Mouse (Mus musculus) forelimb bud, embryonic 11.5 days (tissue): ENCODE data around the gene Prg3.

Source experiments
- DNase-seq: peaks from one replicate; pipeline ENCODE4 v3.0.0-alpha.2; 2012; ENCODE audit warnings: low read depth, low spot score

Gene Prg3

DNA sequence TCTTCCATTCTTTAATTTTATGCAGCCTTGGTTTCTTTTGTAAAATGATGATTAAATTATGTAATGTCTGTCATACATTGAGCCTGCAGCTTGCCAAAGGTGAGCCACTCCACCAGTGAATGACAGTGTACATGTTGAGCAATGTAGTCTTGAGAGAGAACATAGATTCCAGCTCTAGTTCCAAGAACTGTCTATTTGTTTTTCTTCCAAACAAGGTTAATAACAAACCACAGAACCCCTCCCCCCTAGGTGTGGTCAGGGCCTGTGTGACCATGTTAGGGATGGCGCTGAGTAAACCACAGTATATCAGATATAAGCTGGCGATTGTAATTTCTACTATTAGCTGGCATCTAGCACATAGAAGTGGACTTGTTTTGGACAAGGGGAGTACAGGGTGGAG is 8.4 kb downstream of the Prg3 start:
- DNase-seq, result no peak

GRCm38 (mm10) chr2:84999486-85000181 is 11.6 kb downstream of the Prg3 start:
- DNase-seq, result no peak

DNA sequence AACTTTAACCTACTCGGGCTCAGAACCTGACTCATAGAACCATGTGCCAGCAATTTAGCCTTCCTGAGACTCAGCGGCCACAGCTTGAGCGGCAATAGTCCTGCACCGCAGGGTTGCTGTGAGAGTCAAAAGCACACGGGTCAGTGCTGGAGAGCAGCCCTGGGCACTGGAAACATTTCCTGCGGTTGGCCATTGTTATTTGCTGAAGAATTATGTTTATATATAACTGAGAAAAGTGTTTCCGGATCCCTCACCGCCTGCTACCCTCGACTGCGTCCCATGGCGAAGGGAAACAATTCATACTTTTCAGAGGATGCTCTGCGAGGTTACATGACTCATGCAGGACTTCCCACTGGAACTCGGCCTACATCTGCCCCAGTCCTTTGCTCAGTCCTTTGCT is 13.5 kb downstream of the Prg3 start:
- no peak for DNase-seq

GRCm38 (mm10) chr2:85002575-85002974 is 14.6 kb downstream of the Prg3 start:
- DNase-seq, result no peak

GRCm38 (mm10) chr2:85004341-85004740 is 16.3 kb downstream of the Prg3 start:
- no peak for DNase-seq

DNA sequence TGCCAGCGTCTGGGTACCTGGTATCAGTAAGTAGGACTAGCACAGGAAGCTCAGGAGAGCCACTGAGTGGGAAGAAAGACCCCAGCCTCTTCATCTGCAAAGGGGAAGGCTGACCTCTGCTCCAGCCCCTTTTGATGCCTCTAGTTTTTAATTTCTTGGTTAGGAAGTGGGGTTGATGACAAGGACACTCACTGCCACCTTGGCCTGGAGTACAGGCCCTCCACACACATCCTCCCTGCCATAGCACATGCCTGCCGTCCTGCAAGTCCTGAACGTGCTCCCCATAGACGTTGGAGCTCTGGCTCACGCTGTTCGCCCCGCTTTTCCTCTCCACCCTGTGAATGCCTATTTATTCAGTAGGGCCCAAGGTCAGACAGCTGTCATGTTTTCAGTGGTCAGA is 18.6 kb downstream of the Prg3 start:
- no peak for DNase-seq

GRCm38 (mm10) chr2:85007729-85008128 is 19.7 kb downstream of the Prg3 start:
- DNase-seq, result peak; percentile 18

DNA sequence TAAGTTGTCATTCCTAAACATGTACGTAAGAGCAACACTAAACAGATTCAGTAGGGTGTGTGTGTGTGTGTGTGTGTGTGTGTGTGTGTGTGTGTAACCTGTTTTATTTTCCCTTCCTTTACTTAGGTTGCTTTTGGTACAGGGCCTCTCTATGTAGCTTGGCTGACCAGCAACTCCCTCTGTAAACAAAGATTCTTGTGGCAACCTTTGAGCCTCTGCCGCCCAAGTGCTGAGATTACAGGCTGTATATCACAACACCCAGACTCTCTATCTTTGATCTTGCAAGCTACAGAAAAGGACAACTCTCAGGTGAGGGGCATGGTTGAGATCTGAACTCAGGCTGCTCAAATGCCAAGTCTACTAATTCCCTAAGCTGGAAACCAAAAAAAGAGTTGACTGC is 21.2 kb downstream of the Prg3 start:
- no peak for DNase-seq

GRCm38 (mm10) chr2:85011906-85012604 is 24.0 kb downstream of the Prg3 start:
- no peak for DNase-seq

DNA sequence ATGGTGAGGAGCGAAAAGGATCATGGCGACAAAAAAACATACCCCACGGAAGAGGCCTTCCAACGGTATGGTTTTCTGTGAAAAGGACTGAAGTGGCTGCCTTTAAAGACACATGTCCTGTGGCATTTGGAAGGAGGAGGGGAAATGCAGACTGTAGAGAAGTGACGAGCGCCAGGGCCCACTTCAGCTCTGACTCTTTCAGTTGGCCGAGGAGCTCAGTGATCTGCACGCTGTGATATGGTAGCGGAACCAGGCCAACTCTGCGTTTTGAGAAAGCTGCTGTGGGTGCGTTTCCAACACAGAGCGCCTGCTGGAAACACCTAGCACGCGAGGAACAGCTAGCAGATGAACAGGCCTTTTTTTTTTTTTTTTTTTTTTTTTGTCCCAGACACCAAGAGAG is 24.7 kb downstream of the Prg3 start:
- DNase-seq, result no peak

DNA sequence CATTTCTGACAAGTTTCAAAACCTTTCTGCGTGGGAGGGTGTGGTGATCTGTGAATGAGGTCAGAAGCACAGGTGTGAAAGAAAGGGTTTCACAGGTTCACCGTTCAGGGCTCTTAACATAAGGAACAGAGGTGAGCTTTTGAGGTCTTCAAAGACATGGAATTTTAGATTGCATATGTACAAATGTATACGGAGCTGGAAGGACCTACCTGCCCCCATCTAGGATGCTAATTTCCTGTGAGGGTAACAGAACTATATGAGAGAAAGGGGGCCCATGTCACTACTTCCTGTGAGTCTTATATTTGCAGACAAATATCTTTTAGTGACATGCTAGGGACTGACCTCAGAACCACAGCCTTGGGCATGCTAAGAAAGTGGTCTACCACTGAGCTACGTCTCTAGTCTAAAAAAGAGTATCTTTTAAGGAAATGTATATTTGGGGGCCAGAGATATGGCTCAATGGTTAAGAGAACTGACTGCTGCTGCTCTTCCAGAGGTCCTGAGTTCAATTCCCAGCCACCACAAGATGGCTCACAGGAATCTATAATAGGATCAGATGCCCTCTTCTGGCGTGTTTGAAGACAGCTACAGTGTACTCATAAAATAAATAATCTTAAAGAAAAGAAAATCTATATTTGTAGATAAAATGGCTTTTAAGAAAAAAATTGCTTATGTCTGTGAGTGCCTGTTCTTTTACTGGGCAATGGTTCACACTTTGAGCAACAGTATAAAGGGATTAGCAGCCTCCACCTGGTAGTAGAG is 26.0 kb downstream of the Prg3 start:
- no peak for DNase-seq

DNA sequence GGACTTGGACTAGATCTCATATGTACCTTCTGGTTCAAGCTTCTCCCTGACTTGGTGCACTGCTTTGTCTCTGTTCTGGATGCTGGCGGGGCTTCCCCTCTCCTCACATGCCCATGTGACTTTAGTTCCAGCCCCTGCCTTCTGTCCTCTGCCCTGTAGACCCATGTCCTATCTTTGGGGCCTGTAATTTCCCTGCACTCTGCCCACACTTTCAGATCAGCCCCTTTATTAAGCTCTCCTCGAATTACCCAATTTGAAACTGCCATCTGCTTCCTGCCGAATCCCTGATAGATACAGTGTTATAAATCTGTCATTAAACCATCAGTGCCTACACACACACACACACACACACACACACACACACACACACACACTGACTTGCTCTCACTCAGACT is 26.6 kb downstream of the Prg3 start:
- no peak for DNase-seq

- DNase-seq, result peak; percentile 28
Observed at GRCm38 (mm10) chr2:85022043-85022442, 34.0 kb downstream of the Prg3 start.

- DNase-seq, result no peak
Observed at GRCm38 (mm10) chr2:85026178-85026577, 38.2 kb downstream of the Prg3 start.

- no peak for DNase-seq
Observed at GRCm38 (mm10) chr2:85027281-85027680, 39.3 kb downstream of the Prg3 start.

- no peak for DNase-seq
Observed at GRCm38 (mm10) chr2:85029897-85030296, 41.9 kb downstream of the Prg3 start.

DNA sequence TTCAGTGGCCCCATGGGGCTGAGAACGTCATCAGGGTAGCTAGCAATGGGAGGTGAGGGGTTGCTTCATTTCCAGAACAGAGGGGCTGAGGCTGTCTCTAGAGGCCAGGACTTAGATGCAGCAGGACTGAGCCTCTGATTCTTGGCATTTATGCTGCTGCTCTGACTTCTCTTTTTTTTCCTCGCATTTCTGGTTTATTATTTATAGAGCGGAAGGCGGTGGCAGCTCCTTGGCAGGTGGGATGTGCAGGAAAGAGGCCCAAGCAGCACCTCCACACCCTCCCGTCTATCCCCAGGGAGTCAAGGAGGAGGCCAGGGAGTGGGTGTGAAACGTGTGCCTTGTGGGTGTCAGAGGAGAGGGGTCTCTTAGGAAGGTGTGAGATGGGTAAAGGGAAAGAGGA is 43.0 kb downstream of the Prg3 start:
- DNase-seq, result no peak

DNA sequence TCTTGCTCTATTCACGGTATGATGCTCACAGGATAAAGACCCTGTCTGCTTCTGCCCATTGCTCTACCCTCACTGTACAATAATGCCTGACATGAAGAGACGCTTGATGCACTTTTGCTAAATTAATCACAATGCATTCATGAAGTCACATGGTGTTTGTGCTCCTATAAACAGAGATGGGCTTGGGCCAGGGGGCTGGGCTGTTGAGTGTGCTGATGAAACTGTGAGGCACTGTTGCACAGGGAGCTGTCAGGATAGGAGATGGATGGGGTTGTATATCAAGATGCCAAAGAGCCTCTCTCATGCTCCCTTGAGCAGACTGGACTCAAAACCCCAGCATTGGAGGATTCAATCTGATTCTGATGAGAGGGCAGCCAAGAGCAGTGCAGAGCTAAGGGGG is 45.1 kb downstream of the Prg3 start:
- DNase-seq, result no peak

DNA sequence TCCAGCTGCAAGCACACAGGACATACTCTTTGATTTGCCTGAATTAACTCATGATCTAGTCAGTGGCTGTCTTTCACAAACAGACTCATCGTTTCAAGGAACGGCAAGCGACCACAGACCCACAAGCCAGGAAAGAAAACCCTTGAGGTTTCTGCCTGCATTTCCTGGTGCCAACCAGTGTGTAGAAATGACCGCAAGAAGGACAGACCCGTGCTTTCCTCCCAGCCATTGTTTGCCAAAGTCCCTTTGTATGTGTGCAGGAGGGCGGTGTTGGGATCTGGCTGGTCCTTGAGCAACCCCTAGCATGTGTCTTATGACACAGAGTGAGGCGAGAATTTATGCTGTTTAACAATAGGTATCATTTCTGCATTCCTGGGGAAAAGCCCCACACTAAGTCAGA is 46.2 kb downstream of the Prg3 start:
- DNase-seq, result no peak

- DNase-seq, result peak; percentile 27
Observed at GRCm38 (mm10) chr2:85036507-85037046, 48.6 kb downstream of the Prg3 start.

DNA sequence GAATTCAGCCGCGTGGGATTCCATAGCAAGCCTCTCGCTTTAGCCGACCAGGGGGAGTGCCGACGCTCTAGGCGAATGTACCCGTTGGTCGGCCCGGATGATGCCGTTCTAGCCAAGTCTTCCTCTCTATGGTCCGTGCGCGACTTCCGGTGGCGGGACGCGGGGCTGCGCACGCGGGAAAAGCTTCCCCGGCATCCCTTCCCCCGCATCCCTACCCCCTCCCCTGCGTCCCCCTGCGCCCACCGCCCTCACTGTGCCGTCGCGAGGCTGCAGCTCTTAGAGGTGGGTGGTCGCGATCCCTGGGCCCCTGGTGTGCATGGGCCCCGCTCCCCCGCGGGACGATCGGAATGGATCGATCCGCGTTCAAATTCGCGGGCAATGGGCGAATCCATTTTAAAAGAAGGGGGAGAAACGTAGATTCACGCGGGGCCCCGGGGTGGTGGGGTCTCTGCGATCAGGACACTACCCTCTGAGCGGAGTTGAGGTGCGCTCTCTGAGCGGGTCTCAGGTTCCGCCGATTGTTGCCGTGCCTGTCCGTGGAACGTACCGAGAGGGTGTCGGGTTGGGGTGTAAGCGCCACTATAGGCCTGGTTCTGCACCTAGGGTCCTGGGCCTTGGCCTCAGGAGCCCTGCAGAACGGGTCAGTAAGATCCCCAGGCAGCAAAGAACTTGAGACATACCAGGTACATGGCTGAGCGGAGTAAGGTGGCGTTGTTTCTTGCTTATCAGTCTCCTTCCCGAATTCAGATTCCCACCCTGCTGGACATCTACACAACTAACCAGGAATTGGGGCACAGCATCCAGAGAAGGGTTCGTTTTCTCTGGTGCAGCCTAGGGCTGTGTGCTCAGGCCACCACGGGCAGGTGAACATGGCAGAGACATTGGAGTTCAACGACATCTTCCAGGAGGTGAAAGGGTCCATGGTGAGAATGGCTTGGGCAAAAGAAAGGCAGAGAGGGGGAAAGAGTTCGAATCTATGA is 49.3 kb downstream of the Prg3 start, which contains the start of the genes Ssrp1 and P2rx3:
Ssrp1 (plus strand) TSS at position 188 of the 980 bp plus-strand sequence.
P2rx3 (minus strand) TSS at position 416 of the 980 bp plus-strand sequence.
- DNase-seq, result peak; percentile 93
